Mouse (Mus musculus) urinary bladder, postnatal 14 days (tissue): ENCODE results near the gene Olfr266.

Source experiments
- DNase-seq: peaks from one replicate; pipeline ENCODE4 v3.0.0; 2021; ENCODE audit warnings: low spot score

Gene Olfr266

DNA sequence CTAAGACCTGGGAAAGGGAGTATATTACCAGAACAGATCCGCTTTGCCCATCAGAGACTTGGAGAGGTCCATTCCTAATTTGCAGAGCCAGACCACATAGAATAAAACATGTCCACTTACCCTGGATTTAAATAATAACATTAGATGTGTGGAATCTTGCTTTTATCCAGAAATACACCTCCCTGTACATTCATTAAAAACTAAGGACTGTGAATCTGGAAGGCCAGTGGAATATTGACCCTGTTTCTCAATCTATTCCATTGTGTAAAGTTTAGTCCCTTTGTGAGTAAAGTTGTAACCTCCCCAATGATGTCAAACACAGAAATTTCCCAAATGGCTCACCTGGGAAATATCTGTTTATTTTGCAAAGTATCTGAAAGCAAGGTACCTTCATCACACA is at the start of gene Olfr266:
Gene Olfr266 (minus strand): TSS at position 101 of the 400 bp plus-strand sequence.
- DNase-seq, result no peak

DNA sequence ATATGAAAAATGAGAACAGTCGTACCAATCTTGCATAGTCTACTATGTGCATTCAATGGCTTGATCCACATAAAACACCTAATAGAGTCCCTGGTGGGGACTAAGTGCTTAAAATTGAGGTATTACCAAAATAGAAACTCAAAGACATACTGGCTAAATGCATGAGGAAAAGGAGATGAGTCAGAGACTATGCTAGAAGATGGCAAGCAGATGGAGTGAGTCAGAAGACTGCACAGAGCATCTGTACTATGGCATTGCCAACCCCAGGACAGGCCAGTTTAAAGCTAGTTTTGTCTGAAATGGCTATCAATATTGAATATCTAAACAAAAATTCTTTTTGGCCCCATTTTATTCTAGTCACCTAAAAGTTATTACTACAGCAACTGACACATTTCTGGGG is 49.5 kb upstream of the Olfr266 start:
- DNase-seq, result no peak

DNA sequence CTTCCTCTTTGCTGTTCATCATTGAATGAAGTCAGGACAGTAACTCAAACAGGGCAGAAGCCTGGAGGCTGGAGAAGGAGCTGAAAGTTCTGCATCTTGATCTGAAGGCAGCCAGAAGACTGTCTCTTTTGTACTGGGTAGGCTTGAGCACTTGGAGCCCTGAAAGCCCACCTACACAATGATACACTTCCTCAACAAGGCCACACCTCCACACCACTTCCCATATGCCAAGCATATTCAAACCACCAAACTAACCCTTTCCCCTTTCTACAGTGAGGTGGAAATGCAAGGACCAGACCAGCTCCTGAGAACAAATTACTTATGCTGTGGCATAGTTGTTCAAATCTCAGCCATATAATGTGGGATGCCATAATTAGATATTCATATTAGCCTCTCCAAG is 46.8 kb upstream of the Olfr266 start:
- DNase-seq, result no peak

DNA sequence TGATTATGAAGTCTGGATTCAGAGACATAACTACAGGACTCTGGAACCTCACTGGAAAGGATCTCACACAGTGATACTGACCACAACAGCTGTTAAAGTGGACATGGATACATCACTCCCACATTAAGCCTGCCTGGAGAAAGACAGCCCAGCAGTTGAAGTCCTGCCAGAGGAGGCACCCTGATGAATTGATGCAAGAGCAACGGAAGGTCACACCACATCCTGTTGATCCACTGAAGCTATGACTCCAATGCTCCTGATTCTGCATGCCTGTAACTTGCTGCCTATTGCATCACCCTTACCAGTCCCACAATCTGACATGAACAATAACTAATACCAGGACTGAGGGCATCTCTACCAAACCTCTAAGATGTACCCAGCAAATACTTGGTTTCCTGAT is 6.0 kb upstream of the Olfr266 start:
- no peak for DNase-seq

DNA sequence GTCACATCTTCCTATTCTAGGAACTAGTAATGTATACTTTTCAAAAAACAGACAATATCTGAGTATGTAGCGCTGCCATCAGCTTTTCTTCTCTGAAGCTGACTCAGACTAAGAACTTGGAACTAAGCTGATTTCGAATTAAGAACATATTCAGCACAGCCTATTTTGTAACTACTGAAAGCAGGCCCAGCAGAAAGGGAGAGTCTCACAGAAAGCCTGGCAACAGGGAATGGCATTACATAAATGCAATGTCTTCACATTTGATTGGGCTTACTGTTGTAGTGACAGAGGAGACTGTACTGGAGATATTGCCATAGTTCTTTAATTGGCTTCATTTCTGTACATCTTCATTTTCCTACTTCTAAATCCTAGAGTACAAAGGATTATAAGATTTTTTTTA is 8.4 kb downstream of the Olfr266 start:
- no peak for DNase-seq

DNA sequence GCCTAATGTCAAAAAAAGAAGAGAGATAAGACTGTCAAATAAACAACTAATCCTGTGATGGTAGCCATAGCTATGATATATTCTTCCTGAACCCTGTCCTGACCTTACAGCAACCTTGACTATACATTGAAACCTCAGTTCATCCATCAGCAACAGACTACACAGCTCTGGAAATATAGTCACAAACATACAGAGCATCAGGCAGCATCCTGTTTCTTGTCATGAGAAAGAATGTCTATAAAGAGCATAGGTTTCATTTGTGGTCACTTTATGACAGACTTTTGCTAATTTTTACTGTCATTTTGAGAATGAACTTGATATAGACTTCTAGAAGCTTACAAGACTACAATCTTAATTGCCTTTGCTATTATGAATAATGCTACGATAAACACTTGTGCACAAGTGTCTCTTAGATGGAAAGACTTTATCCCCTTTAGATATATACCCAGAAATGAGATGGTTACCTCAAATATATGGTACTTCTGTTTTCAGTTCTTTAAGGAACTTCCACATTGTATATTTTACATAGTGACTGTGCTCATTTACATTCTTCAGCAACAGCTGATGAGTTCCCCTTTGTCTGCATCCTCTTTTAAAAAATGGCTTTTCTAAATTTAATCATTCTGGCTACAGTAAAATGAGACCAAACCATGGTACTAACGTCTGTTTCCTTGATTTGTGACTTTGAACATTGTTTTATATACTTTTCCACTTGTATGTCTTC is 17.0 kb downstream of the Olfr266 start:
- DNase-seq, result no peak

DNA sequence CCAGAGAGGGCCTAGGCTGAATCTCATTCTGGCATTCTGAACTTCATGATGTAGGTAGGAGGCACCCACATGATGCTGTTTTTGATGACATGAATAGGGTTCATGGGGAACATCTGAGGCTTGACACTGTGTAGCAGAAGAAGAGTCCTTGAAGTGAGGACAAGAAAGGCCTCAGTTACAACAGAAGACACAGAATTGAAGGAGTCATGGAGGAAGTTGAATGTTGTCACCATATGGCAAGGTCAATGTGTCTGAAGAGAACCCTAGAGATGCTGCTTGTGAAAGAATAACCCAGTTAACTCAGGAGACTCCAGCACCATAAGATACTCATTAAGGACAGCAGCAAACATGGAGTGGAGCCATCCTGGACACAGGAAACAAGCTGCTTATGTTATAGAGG is 28.0 kb downstream of the Olfr266 start:
- no peak for DNase-seq

DNA sequence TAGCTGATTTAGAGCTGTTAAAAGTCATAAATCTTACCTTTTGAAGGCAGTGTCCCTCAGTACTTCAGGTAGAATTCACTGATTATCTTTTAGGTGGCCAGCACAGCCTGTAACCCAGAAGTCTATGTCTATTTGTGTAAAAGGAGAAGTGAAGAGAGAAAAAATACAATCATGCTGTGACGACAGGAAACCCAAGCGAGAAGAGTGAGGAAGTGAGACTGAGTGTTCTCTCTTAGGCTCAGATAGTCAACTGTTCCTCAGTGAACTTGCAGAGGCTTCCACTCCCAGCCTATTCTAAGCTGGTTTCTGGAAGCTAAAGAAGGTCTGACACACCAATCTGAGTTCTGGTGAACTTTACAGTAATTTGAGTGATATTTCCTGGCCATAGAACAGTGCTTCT is 36.2 kb downstream of the Olfr266 start, which contains the start of gene Cd53:
Gene Cd53 (minus strand): TSS at position 220 of the 400 bp plus-strand sequence.
- no peak for DNase-seq

DNA sequence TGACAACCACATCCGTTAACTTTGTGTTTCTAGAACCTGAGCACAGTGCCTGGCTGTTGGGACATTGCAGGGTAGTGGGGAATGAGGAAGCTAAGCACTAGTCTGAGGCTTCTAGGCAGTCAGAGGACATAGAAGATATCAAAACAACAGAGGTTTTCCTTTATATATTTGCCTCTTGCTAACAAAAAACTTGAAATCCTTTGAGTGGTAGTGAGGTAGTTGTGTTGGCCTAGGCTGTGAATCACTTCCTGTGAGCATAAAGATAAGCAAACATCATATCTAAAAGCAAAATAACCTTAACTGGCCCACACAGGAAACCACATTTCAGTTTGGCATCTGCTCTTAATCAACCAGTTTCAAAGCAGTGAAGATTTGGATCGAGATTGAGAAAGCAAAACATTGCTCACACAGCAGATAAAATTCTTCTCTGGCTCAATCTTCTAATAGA is 37.6 kb downstream of the Olfr266 start:
- DNase-seq, result no peak

DNA sequence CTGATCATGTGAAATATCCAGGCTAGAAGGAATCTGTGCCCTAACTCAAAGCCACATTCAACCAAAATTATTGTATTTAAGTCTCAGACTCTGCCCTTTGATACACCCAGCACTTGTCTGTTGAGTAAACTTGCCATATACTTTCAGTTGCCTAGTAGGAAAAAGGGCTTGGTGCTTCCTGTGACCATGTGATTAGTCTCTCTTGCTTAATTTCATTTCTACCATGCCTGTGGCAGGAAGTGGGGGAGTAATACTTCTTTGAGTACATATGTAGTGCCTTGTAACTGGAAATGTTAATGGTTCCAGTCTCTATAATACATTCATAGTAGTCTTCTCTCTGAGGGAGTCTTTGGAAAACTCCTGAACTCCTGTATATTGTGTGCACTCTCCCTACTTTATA is 38.1 kb downstream of the Olfr266 start:
- DNase-seq, result no peak

DNA sequence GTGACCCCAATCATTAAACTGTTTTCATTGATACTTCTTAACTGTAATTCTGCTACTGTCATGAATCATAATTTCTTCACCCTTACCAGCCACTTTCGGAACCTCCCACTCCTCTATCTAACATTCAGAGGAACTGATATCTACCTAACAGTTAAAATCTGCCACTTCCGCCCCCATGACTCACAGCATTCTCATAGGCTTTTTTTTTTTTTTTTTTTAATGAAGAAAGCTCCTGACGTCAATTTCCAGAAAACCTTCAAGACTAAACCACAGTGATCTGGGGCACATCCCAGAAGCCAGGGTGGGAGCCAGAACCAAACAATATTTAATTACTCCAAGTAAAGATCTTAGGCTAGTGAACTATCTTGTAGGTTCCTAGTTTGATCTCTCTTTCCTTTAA is 41.0 kb downstream of the Olfr266 start:
- no peak for DNase-seq

DNA sequence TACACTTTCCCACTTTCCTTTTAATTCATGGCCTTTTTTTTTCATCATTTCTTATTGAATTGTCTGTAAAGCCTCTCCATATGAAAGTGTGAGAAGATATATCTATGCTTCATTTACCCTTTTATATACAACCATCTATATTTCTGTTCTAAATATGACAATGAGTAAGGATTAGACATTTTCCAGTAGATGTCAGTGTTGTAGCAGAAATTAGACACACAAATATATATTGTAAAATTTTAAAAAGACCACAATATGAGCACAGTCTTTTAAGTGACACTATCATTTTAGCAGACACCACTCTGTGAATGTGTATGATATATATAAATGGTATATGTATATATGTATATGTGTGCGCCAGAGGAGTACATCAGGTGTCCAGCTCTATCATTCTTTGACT is 54.3 kb downstream of the Olfr266 start:
- DNase-seq, result no peak
